Mouse (Mus musculus) thymus, postnatal 4 days (tissue): ENCODE results near the gene Jund.

ENCODE experiments used
- DNase-seq: peaks from one replicate; pipeline ENCODE4 v3.0.0; 2021

Gene Jund

GRCm38 (mm10) chr8:70698310-70699109, at the start of gene Jund:
TSS of gene Jund (plus strand) at chr8:70698949.
- peak; percentile 100 for DNase-seq

- no peak for DNase-seq
Observed at GRCm38 (mm10) chr8:70649324-70649723, 49.4 kb upstream of the Jund start.

- peak; percentile 8 for DNase-seq
Observed at GRCm38 (mm10) chr8:70650351-70650750, 48.4 kb upstream of the Jund start.

- DNase-seq, result peak; percentile 78
Observed at GRCm38 (mm10) chr8:70653226-70653625, 45.5 kb upstream of the Jund start.

- peak; percentile 8 for DNase-seq
Observed at GRCm38 (mm10) chr8:70654121-70654520, 44.6 kb upstream of the Jund start.

GRCm38 (mm10) chr8:70655469-70655868, 43.3 kb upstream of the Jund start:
- DNase-seq, result no peak

- DNase-seq, result peak; percentile 7
Observed at GRCm38 (mm10) chr8:70656193-70656790, 42.5 kb upstream of the Jund start.

GRCm38 (mm10) chr8:70657214-70657613, 41.5 kb upstream of the Jund start:
- DNase-seq, result no peak

- no peak for DNase-seq
Observed at GRCm38 (mm10) chr8:70657739-70658138, 41.0 kb upstream of the Jund start.

- DNase-seq, result peak; percentile 8
Observed at GRCm38 (mm10) chr8:70658897-70659603, 39.7 kb upstream of the Jund start.

- peak; percentile 96 for DNase-seq
Observed at GRCm38 (mm10) chr8:70659604-70660272, 39.0 kb upstream of the Jund start.

GRCm38 (mm10) chr8:70660273-70660725, 38.5 kb upstream of the Jund start, which contains the start of gene Pgpep1:
TSS of gene Pgpep1 (minus strand) at chr8:70660388.
- peak; percentile 63 for DNase-seq

- no peak for DNase-seq
Observed at GRCm38 (mm10) chr8:70663691-70664090, 35.1 kb upstream of the Jund start.

GRCm38 (mm10) chr8:70664631-70665030, 34.1 kb upstream of the Jund start:
- DNase-seq, result no peak

GRCm38 (mm10) chr8:70665599-70665998, 33.1 kb upstream of the Jund start:
- no peak for DNase-seq

- DNase-seq, result peak; percentile 57
Observed at GRCm38 (mm10) chr8:70667071-70667470, 31.7 kb upstream of the Jund start.

- DNase-seq, result no peak
Observed at GRCm38 (mm10) chr8:70671615-70672324, 27.0 kb upstream of the Jund start.

- DNase-seq, result no peak
Observed at GRCm38 (mm10) chr8:70672325-70673078, 26.2 kb upstream of the Jund start.

GRCm38 (mm10) chr8:70673079-70673856, 25.5 kb upstream of the Jund start, which contains the start of gene Lsm4:
TSS of gene Lsm4 (plus strand) at chr8:70673248.
- DNase-seq, result peak; percentile 96

- DNase-seq, result no peak
Observed at GRCm38 (mm10) chr8:70674109-70674508, 24.6 kb upstream of the Jund start.

GRCm38 (mm10) chr8:70674716-70675115, 24.0 kb upstream of the Jund start:
- no peak for DNase-seq
